Mouse (Mus musculus) lung, postnatal 0 days (tissue): ENCODE results near the gene Hoxd4. TPM values are rescaled to one million over a fixed set of nuclear protein-coding genes. Genes with fewer than 3 reads are reported as not detected.
A peak's percentile ranks its signal among the peaks of the same experiment; 100 is the strongest.

Experiments used
- ATAC-seq: fragments of 200-750 bp; cut with Nextera tagmentation; 2 replicates; pipeline ENCODE4 v1.8.0; 2017; ENCODE audit warnings: moderate library complexity
- DNase-seq: peaks from one replicate; pipeline ENCODE4 v3.0.0-alpha.2; 2016; ENCODE audit warnings: low spot score
- H3K27ac ChIP-seq: fragments of 300-500 bp; sonication (generic); 2 replicates; pipeline ENCODE4 v1.5.1; 2014; ENCODE audit warnings: antibody characterized with exemption, mild to moderate bottlenecking, low read length, mixed read lengths
- H3K27me3 ChIP-seq: fragments of 300-500 bp; sonication (generic); replicated peaks from 2 replicates; pipeline ENCODE4 v1.6.1; 2014; ENCODE audit warnings: low read length, mixed read lengths; ENCODE audit not compliant: insufficient read depth
- H3K36me3 ChIP-seq: fragments of 300-500 bp; sonication (generic); 2 replicates; pipeline ENCODE4 v1.6.1; 2014; ENCODE audit warnings: low read length, mixed read lengths; ENCODE audit not compliant: insufficient read depth
- H3K4me1 ChIP-seq: fragments of 300-500 bp; sonication (generic); 2 replicates; pipeline ENCODE4 v1.6.1; 2014; ENCODE audit warnings: antibody characterized with exemption, low read depth, low read length, mixed read lengths; ENCODE audit not compliant: insufficient read depth
- H3K4me2 ChIP-seq: fragments of 300-500 bp; sonication (generic); replicated peaks from 2 replicates; pipeline ENCODE4 v1.6.1; 2014; ENCODE audit warnings: low read depth, mild to moderate bottlenecking, low read length, moderate library complexity, mixed read lengths
- H3K4me3 ChIP-seq: fragments of 300-500 bp; sonication (generic); 2 replicates; pipeline ENCODE4 v1.5.1; 2014; ENCODE audit warnings: low read depth, low read length
- H3K9ac ChIP-seq: fragments of 300-500 bp; sonication (generic); replicated peaks from 2 replicates; pipeline ENCODE4 v1.6.1; 2014; ENCODE audit warnings: low read depth, mild to moderate bottlenecking
- H3K9me3 ChIP-seq: fragments of 300-500 bp; sonication (generic); 2 replicates; pipeline ENCODE4 v1.6.1; 2016; ENCODE audit warnings: low read length, mixed read lengths
- CTCF ChIP-seq: IDR thresholded peaks from 2 replicates; pipeline ENCODE4 v1.5.1; 2016; ENCODE audit warnings: antibody characterized with exemption, mild to moderate bottlenecking
- EP300 ChIP-seq: IDR thresholded peaks from 2 replicates; pipeline ENCODE4 v1.6.1; 2016; ENCODE audit warnings: antibody characterized with exemption, mild to moderate bottlenecking, control low read depth
- WGBS: fragments of 180-500 bp; shearing (Covaris S2); extraction: QIAGEN DNeasy Blood & Tissue Kit; methylation state at CpG from one replicate; pipeline ENCODE4 v1.1.7; 2014; 5-methylcytosine and 5-hydroxymethylcytosine counted together
- polyA plus RNA-seq: library from polyadenylated mRNA; unstranded; fragments of >200 nt; fragmentation: Nextera tagmentation; extraction: Ambion mirVana; gene quantifications from 2 replicates; pipeline ENCODE4 v1.2.1, GENCODE M21; 2015

The Hoxd4 gene
- polyA plus RNA-seq, 1 experiment from 2014 or later, result not detected

DNA sequence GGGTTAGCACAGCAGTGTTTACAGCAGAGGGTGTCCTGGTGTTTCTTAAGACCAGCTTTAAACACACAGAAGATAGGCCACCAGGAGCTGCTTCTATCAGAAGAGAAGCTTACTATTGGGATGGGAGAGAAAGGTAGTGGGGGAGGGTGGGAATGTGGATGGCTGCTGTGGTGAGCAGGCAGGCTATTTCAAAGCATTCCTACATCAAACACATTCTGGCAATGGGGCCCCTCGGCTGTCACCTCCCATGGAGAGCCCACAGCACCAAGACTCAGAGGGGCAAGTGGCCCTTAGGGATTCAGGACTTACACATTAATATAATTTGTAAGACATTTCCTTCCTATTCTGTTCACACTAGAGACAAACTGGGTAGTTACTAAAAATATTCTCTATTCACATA, 48.4 kb downstream of the Hoxd4 start:
- Histone ChIP-seq H3K9ac (no peak overlapping the region), H3K4me3 (no peak overlapping the region), H3K4me1 (peaks cover 9% of the 10 kb centered on the region; the same call in 1 of the 2 replicates), H3K4me2 (no peak overlapping the region), H3K27me3 (peaks cover 69% of the 10 kb centered on the region), H3K27ac (no peak overlapping the region), H3K9me3 (no peaks in the 10 kb centered on the region), H3K36me3 (no peaks in the 10 kb centered on the region)
- no peak for TF ChIP-seq EP300
- no peak for TF ChIP-seq CTCF
- 0% methylated on average over 1 of the region's 1 CpGs for WGBS
- ATAC-seq (no peak), DNase-seq (no peak)

DNA sequence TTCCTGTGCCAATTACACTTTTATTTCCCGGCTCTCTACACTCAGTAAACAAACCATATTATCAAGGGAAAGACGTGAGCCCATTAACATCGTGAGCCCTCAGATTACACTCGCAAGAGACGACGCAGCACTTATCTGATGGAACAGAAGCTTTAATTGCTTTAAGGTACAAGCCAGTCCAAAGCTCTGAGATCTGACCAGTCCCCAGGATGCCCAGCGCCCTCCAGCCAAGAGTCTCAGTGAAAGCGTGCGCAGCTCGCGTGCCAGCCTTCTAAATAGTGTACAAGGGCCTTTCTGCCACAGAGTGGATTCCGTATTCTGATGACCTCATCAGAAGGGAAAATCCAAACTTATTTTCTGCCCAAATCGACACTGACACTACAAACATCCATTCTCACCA, 50.2 kb downstream of the Hoxd4 start:
- no peak for DNase-seq
- no peak overlapping the region for H3K4me2 ChIP-seq
- peaks cover 64% of the 10 kb centered on the region for H3K27me3 ChIP-seq
- H3K27ac ChIP-seq, result no peak overlapping the region
- no peak overlapping the region for H3K4me3 ChIP-seq
- peaks cover 9% of the 10 kb centered on the region; the same call in 1 of the 2 replicates for H3K4me1 ChIP-seq
- H3K9ac ChIP-seq, result no peak overlapping the region
- 3% methylated on average over 13 of the region's 13 CpGs for WGBS
- H3K36me3 ChIP-seq, result no peaks in the 10 kb centered on the region
- no peak for ATAC-seq
- TF ChIP-seq CTCF (no peak), EP300 (no peak)
- no peaks in the 10 kb centered on the region for H3K9me3 ChIP-seq

DNA sequence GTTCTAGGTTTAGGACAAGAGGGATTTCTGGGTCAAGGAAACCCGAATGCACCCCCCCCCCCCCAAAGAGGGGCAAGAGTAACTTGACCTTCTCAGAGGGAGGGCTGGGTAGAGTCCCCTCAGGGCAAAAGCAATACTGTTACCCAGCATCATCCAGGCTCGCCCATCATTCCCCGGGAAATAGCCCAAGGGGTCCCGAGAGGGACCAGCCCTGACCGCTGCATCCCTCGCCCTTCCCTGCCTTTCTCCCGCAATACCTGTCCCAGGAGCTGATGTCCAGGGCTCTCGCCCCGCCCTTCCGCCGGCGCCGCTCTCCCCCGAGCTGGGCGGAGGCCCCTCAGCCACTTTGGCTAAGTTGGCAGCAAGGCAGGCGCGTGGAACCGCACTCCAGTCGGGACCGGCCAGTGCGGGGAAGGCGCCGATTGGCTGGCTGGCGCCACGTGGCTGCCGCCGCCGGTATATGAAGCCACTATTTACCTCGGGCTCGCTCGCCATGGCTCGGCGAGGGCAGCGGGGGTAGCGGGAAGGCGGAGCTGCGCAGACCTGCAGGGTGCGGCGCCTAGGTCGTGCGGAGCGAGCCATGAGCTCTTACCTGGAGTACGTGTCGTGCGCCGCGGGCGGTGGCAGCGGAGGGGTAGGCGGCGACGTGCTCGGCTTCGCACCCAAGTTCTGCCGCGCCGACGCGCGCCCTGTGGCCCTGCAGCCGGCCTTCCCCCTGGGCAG, 51.0 kb downstream of the Hoxd4 start, which contains the start of gene Hoxd1:
TSS of gene Hoxd1 (plus strand) at position 459 of the 723 bp plus-strand sequence.
- Histone ChIP-seq H3K27ac (no peak within 1 kb of the TSS), H3K4me1 (peaks cover 9% of the 10 kb centered on the region; the same call in 1 of the 2 replicates), H3K4me2 (peak within 1 kb of the TSS; percentile 65), H3K4me3 (peak within 1 kb of the TSS; percentile 30), H3K36me3 (no peaks in the 10 kb centered on the region), H3K9me3 (no peaks in the 10 kb centered on the region), H3K27me3 (peaks cover 61% of the 10 kb centered on the region), H3K9ac (no peak within 1 kb of the TSS)
- ATAC-seq (peak; percentile 67), DNase-seq (no peak)
- TF ChIP-seq EP300 (no peak), CTCF (no peak)
- WGBS, result under 1% methylated on average over 43 of the region's 61 CpGs

DNA sequence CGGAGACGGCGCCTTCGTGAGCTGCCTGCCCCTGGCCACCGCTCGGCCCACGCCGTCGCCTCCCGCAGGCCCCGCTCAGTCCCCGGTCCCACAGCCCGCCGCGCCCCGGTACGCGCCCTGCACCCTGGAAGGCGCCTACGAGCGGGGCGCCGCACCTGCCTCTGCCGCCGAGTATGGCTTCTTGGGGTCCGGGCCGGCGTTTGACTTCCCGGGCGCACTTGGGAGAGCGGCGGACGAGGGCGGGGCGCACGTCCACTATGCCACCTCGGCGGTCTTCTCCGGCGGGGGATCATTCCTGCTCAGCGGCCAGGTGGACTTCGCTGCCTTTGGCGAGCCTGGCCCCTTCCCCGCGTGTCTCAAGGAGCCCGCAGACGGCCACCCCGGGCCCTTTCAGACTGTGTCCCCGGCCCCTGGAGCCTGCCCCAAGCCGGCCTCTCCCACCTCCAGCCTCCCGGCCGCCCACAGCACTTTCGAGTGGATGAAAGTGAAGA, 51.6 kb downstream of the Hoxd4 start:
- Histone ChIP-seq H3K4me2 (peak overlapping the region; percentile 65), H3K27me3 (peaks cover 56% of the 10 kb centered on the region), H3K4me3 (peak overlapping the region; percentile 30), H3K9me3 (no peaks in the 10 kb centered on the region), H3K36me3 (no peaks in the 10 kb centered on the region), H3K27ac (no peak overlapping the region), H3K4me1 (peaks cover 9% of the 10 kb centered on the region; the same call in 1 of the 2 replicates), H3K9ac (no peak overlapping the region)
- ATAC-seq (peak; percentile 23; the same call in 1 of the 2 replicates), DNase-seq (no peak)
- 1% methylated on average over 35 of the region's 53 CpGs for WGBS
- no peak for TF ChIP-seq CTCF
- TF ChIP-seq EP300, result no peak

DNA sequence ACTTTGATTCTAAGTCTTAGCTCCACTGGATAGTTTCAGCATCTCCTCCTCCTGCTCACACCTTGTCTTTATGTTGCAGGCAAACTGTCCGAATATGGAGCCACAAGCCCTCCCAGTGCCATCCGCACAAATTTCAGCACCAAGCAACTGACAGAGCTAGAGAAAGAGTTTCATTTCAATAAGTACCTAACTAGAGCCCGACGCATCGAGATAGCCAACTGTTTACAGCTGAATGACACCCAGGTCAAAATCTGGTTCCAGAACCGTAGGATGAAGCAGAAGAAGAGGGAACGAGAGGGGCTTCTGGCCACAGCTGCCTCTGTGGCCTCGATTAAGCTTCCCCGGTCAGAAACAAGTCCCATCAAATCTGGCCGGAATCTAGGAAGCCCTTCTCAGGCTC, 52.2 kb downstream of the Hoxd4 start:
- no peak for TF ChIP-seq CTCF
- no peak for TF ChIP-seq EP300
- DNase-seq (no peak), ATAC-seq (no peak)
- H3K9me3 ChIP-seq, result no peaks in the 10 kb centered on the region
- peaks cover 9% of the 10 kb centered on the region; the same call in 1 of the 2 replicates for H3K4me1 ChIP-seq
- no peak overlapping the region for H3K4me2 ChIP-seq
- peaks cover 52% of the 10 kb centered on the region for H3K27me3 ChIP-seq
- no peaks in the 10 kb centered on the region for H3K36me3 ChIP-seq
- no peak overlapping the region for H3K9ac ChIP-seq
- H3K27ac ChIP-seq, result no peak overlapping the region
- no peak overlapping the region for H3K4me3 ChIP-seq
- WGBS, result 42% methylated on average over 10 of the region's 10 CpGs

DNA sequence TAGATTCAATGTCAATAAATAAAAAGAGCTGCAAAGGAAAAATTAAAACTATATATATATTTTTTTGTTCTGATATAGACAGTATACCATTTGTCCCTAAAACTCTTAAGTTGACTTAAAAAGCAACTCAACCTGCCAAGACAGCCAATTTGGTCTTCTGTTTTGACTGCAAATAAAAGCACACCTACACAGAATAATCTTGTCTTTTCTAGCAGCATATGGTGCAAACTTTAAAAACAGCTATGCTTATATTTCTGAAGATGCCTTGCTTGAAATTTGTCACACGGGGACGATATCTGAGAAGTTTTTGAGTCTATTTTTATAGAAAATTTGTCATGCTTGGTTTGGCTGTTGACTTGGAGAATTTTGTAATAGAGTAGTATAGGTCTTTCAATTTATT, 62.6 kb downstream of the Hoxd4 start:
- ATAC-seq (no peak), DNase-seq (no peak)
- Histone ChIP-seq H3K4me2 (no peak overlapping the region), H3K9me3 (no peaks in the 10 kb centered on the region), H3K36me3 (no peaks in the 10 kb centered on the region), H3K27me3 (no peaks in the 10 kb centered on the region; the same call in 1 of the 2 replicates), H3K9ac (no peak overlapping the region), H3K27ac (no peak overlapping the region), H3K4me1 (no peaks in the 10 kb centered on the region), H3K4me3 (no peak overlapping the region)
- WGBS, result 84% methylated on average over 2 of the region's 2 CpGs
- no peak for TF ChIP-seq CTCF
- TF ChIP-seq EP300, result no peak
